Mouse (Mus musculus) heart, adult 8-10 months (tissue): ENCODE measurements around the gene Arid4b. TPM values are rescaled to one million over a fixed set of nuclear protein-coding genes. Genes with fewer than 3 reads are reported as not detected.

Source experiments
- total RNA-seq, 4 experiments: library from RNA; stranded (reverse); gene quantifications; 2 replicates each; pipeline ENCODE4 v1.2.4; 2022

The Arid4b gene
- total RNA-seq, 4 experiments from 2014 or later = 18.9 to 20.5 (median 19.1) TPM

Other genes with a start within 250 kb of the Arid4b start
- 10 to 100 TPM; 25.6 to 33.4 (median 29.0) TPM for gene B3galnt2, start 108.8 kb upstream of the Arid4b start, total RNA-seq
- 10 to 100 TPM; 22.2 to 26.1 (median 23.6) TPM for gene Tbce, start 23.6 kb upstream of the Arid4b start, total RNA-seq
- gene Ggps1, start 256 bp downstream of the Arid4b start, total RNA-seq = 10 to 100 TPM; 21.5 to 24.5 (median 23.2) TPM